8 mouse cellular contexts compared by ENCODE assay signal in the genomic region with DNA sequence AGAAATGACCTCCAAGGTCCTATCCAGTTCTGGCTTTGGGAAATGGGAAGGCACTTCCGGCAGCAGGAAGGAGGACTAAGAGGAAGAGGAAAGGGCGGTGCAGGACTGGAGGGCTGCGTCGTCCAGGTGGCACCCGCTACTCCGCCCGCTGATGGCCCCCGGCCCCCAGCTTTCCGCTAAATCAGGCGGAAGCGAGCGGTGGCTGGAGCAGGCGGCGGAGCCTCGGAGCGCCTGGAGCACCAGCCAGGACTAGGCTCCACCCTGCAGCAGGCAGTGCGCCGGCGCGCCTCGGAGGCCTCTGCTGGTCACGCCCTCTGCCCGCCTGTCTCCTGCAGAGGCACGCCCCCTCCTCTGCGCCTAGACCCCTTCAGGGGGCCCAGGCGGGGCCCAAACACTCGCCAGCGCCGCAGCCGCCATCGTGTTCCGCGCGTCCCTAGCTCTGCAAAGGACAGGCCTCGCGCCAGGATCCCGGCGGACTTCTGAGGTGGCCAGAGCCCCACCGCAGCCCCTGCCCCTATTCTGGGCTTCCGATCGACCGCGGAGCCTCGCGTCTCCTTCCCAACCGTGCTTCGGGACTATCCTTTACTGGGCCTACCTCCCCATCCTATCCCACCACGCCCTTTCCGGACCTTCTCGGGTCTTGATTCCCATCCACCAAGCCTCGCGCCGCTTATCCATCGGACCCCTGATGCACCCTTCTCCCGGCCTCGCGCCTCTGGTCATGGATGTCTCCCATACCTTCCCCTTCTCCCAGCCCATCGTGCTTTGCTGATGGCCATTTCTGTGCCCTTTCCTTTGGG. TPM values are rescaled to one million over a fixed set of nuclear protein-coding genes. Genes with fewer than 3 reads are reported as not detected.
DNase-seq lines count a peak whose midpoint lies in the region; ATAC-seq and TF ChIP-seq lines count a peak whose summit lies in the region.

A gene (plus strand): TSS at position 106 of the 800 bp plus-strand sequence.

- H3K27me3 ChIP-seq in erythroblast, embryonic 14.5 days (ENCODE audit: control insufficient read depth) = no peaks in the 10 kb centered on the region
- H3K27me3 ChIP-seq in heart, embryonic 12.5 days (replicated peaks) = no peaks in the 10 kb centered on the region
- no peaks in the 10 kb centered on the region for H3K27me3 ChIP-seq in kidney, postnatal 0 days (ENCODE audit: insufficient read depth, low read length)
- no peaks in the 10 kb centered on the region for H3K27me3 ChIP-seq in liver, embryonic 11.5 days (replicated peaks; ENCODE audit: control insufficient read depth, insufficient read depth, low read length)
- no peaks in the 10 kb centered on the region for H3K27me3 ChIP-seq in myocyte (ENCODE audit: control insufficient read depth, insufficient read depth, insufficient read length)

- DNase-seq in CD4-positive, CD25-positive, alpha-beta regulatory T cell, adult 2 months (ENCODE audit: low read depth, low spot score) = peak; percentile 93
- peak; percentile 84 for DNase-seq in brain, embryonic 18.5 days (ENCODE audit: low read depth, low spot score)
- peak; percentile 99 for DNase-seq in kidney, postnatal 0 days (ENCODE audit: low spot score)
- DNase-seq in liver, embryonic 11.5 days (ENCODE audit: low spot score) = peak; percentile 92
- DNase-seq in spleen, postnatal 4 days (ENCODE audit: low spot score in 2 of 2) = peak; percentile 83 to 91

- TF ChIP-seq POLR2A in myocyte (IDR thresholded peaks at IDR 0.05; ENCODE audit: insufficient read length, low read depth) = peak; percentile 94

- H3ac ChIP-seq in myocyte (ENCODE audit: control insufficient read depth, insufficient read length) = peak within 1 kb of the TSS; percentile 16

- H3K4me2 ChIP-seq in heart, embryonic 12.5 days = peak within 1 kb of the TSS; percentile 91
- H3K4me2 ChIP-seq in kidney, postnatal 0 days (ENCODE audit: low read length) = peak within 1 kb of the TSS; percentile 85
- H3K4me2 ChIP-seq in liver, embryonic 11.5 days = peak within 1 kb of the TSS; percentile 70
- peak within 1 kb of the TSS; percentile 87 for H3K4me2 ChIP-seq in myocyte (ENCODE audit: low read depth)

- 0 out of 2 replicates have a peak, but pooled peaks have one; percentile 10 for TF ChIP-seq CTCF in kidney, postnatal 0 days (IDR thresholded peaks at IDR 0.05; ENCODE audit: low read depth)

- WGBS in heart, embryonic 12.5 days = under 1% methylated on average over 57 of the region's 58 CpGs
- under 1% methylated on average over 51 of the region's 58 CpGs for WGBS in kidney, postnatal 0 days
- under 1% methylated on average over 58 of the region's 58 CpGs for WGBS in liver, embryonic 11.5 days

- peak within 1 kb of the TSS; percentile 98 for H3K27ac ChIP-seq in heart, embryonic 12.5 days (ENCODE audit: poor library complexity, severe bottlenecking)
- peak within 1 kb of the TSS; percentile 97 for H3K27ac ChIP-seq in kidney, postnatal 0 days
- H3K27ac ChIP-seq in liver, embryonic 11.5 days (ENCODE audit: low read depth, low read length) = peak within 1 kb of the TSS; percentile 88

- H3K79me2 ChIP-seq in myocyte (ENCODE audit: control insufficient read depth, insufficient read depth) = peaks cover 12% of the 10 kb centered on the region

- H3K4me1 ChIP-seq in erythroblast, embryonic 14.5 days (ENCODE audit: control insufficient read depth) = peaks cover 47% of the 10 kb centered on the region
- peaks cover 50% of the 10 kb centered on the region for H3K4me1 ChIP-seq in heart, embryonic 12.5 days (replicated peaks)
- peaks cover 20% of the 10 kb centered on the region; the same call in 1 of the 2 replicates for H3K4me1 ChIP-seq in kidney, postnatal 0 days (replicated peaks; ENCODE audit: insufficient read depth, low read length)
- peaks cover 27% of the 10 kb centered on the region for H3K4me1 ChIP-seq in liver, embryonic 11.5 days (replicated peaks; ENCODE audit: control insufficient read depth, insufficient read depth, low read length)

- peak within 1 kb of the TSS; percentile 77 for H3K4me3 ChIP-seq in erythroblast, embryonic 14.5 days (replicated peaks)
- H3K4me3 ChIP-seq in heart, embryonic 12.5 days = peak within 1 kb of the TSS; percentile 78
- H3K4me3 ChIP-seq in kidney, postnatal 0 days (replicated peaks; ENCODE audit: low read depth, low read length) = peak within 1 kb of the TSS; percentile 69
- H3K4me3 ChIP-seq in liver, embryonic 11.5 days (ENCODE audit: low read depth, low read length) = peak within 1 kb of the TSS; percentile 73
- peak within 1 kb of the TSS; percentile 38 for H3K4me3 ChIP-seq in myocyte

- H3K36me3 ChIP-seq in erythroblast, embryonic 14.5 days (ENCODE audit: control insufficient read depth) = peaks cover 48% of the 10 kb centered on the region
- H3K36me3 ChIP-seq in heart, embryonic 12.5 days = peaks cover 42% of the 10 kb centered on the region
- H3K36me3 ChIP-seq in kidney, postnatal 0 days (ENCODE audit: insufficient read depth, low read length) = peaks cover 25% of the 10 kb centered on the region
- peaks cover 19% of the 10 kb centered on the region for H3K36me3 ChIP-seq in liver, embryonic 11.5 days (ENCODE audit: control insufficient read depth, insufficient read depth, low read length)
- H3K36me3 ChIP-seq in myocyte (ENCODE audit: control insufficient read depth, insufficient read depth) = peaks cover 5% of the 10 kb centered on the region

- H3K9ac ChIP-seq in heart, embryonic 12.5 days = peak within 1 kb of the TSS; percentile 94
- peak within 1 kb of the TSS; percentile 82 for H3K9ac ChIP-seq in kidney, postnatal 0 days (ENCODE audit: low read depth, low read length)
- peak within 1 kb of the TSS; percentile 83 for H3K9ac ChIP-seq in liver, embryonic 11.5 days (ENCODE audit: low read depth, low read length)

- ATAC-seq in heart, embryonic 12.5 days (ENCODE audit: insufficient number of reproducible peaks, low FRiP score) = peak; percentile 90
- ATAC-seq in kidney, postnatal 0 days (replicated peaks; ENCODE audit: low FRiP score, low read depth) = peak; percentile 89
- ATAC-seq in liver, embryonic 11.5 days (replicated peaks; ENCODE audit: low FRiP score) = peak; percentile 91

- no peaks in the 10 kb centered on the region for H3K9me3 ChIP-seq in erythroblast, embryonic 14.5 days (ENCODE audit: control insufficient read depth, low read length)
- H3K9me3 ChIP-seq in heart, embryonic 12.5 days (replicated peaks) = no peaks in the 10 kb centered on the region
- no peaks in the 10 kb centered on the region for H3K9me3 ChIP-seq in kidney, postnatal 0 days (replicated peaks; ENCODE audit: low read length)
- no peaks in the 10 kb centered on the region for H3K9me3 ChIP-seq in liver, embryonic 11.5 days (ENCODE audit: control insufficient read depth, low read length)

TF ChIP-seq in myocyte, 11 proteins besides CTCF, POLR2A, EP300 and RAD21:
- peak in 1 of 3 experiments; percentile 28 for TF ChIP-seq MYOG (IDR thresholded peaks at IDR 0.05; ENCODE audit: control insufficient read depth in 1 of 3, insufficient read depth in 1 of 3, insufficient read length in 2 of 3, low read depth in 2 of 3)
- no peak for TF ChIP-seq TCF3 (IDR thresholded peaks at IDR 0.05; ENCODE audit: insufficient read length, low read depth)
- no peak for TF ChIP-seq CEBPB (IDR thresholded peaks at IDR 0.05; ENCODE audit: insufficient read depth, poor library complexity, severe bottlenecking)
- peak; percentile 98 for TF ChIP-seq POLR2AphosphoS2 (IDR thresholded peaks at IDR 0.05; ENCODE audit: insufficient read length, low read depth)
- no peak for TF ChIP-seq SRF (IDR thresholded peaks at IDR 0.05; ENCODE audit: control insufficient read depth, insufficient read length, low read depth)
- no peak for TF ChIP-seq TCF12 (IDR thresholded peaks at IDR 0.05; ENCODE audit: insufficient read depth, poor library complexity, severe bottlenecking)
- no peak for TF ChIP-seq REST (IDR thresholded peaks at IDR 0.05; ENCODE audit: insufficient read depth, insufficient read length)
- TF ChIP-seq USF1 (IDR thresholded peaks at IDR 0.05; ENCODE audit: low read depth) = no peak
- TF ChIP-seq E2F4 (IDR thresholded peaks at IDR 0.05; ENCODE audit: insufficient read depth) = no peak
- TF ChIP-seq MAX (IDR thresholded peaks at IDR 0.05; ENCODE audit: low read depth) = no peak
- peak in 1 of 3 experiments; percentile 32 for TF ChIP-seq MYOD1 (IDR thresholded peaks at IDR 0.05; ENCODE audit: control insufficient read depth in 1 of 3, insufficient read length in 2 of 3, low read depth in 2 of 3)

RNA-seq across cellular contexts. Expression of the gene that starts here (rescaled TPM):
- polyA plus RNA-seq in erythroblast, embryonic 14.5 days (2012) = 1.3 and 2.3 TPM in 2 replicates
- 48.1 and 53.1 TPM in 2 replicates for polyA plus RNA-seq in heart, embryonic 12.5 days (2016; fragmentation: Nextera tagmentation; extraction: Ambion mirVana)
- 29.0 and 33.3 TPM in 2 replicates for polyA plus RNA-seq in kidney, postnatal 0 days (2015; fragmentation: Nextera tagmentation; extraction: Ambion mirVana)
- 24.1 and 28.2 TPM in 2 replicates for polyA plus RNA-seq in liver, embryonic 11.5 days (2014; fragmentation: Nextera tagmentation; extraction: Ambion mirVana)
- polyA plus RNA-seq in myocyte (2012; fragmentation: generic; extraction: Trizol) = 44.4 TPM

Comparison
In these comparisons a context has a peak if more than half of its experiments do, and no peak if none do; other contexts are left out.
1. Peak in every context shown above with its lines: DNase-seq, ATAC-seq, H3K4me3 ChIP-seq and H3K27ac ChIP-seq.